Mouse (Mus musculus) CH12.LX (cell line): Measurements from ENCODE around the gene Hspa1l.

Experiments
- CTCF ChIP-seq, 2 experiments: IDR thresholded peaks in 1 of 2; conservative IDR thresholded peaks in 1 of 2; 2 replicates each; pipeline ENCODE4 v1.5.1; 2011 to 2012; ENCODE audit warnings: low read depth in 2 of 2, low read length in 2 of 2, improper control_type of control experiment in 1 of 2, inconsistent platforms in 1 of 2, mild to moderate bottlenecking in 1 of 2, moderate library complexity in 1 of 2
- GABPA ChIP-seq: IDR thresholded peaks from 2 replicates; pipeline ENCODE4 v1.6.1; 2012; ENCODE audit warnings: low read depth, low read length, improper control_type of control experiment, inconsistent platforms; ENCODE audit not compliant: insufficient replicate concordance
- IRF4 ChIP-seq: IDR thresholded peaks from 2 replicates; pipeline ENCODE4 v1.6.1; 2014; ENCODE audit warnings: low read depth, mild to moderate bottlenecking, inconsistent platforms, low read length, improper control_type of control experiment
- RAD21 ChIP-seq: IDR thresholded peaks from 2 replicates; pipeline ENCODE4 v1.6.1; 2011; ENCODE audit warnings: low read depth, mild to moderate bottlenecking, low read length, improper control_type of control experiment, moderate library complexity
- SMC3 ChIP-seq: IDR thresholded peaks from 2 replicates; pipeline ENCODE4 v1.6.1; 2011; ENCODE audit warnings: low read depth, low read length, improper control_type of control experiment

GRCm38 (mm10) chr17:35012430-35012829 lies 39.9 kb downstream of the Hspa1l start:
- TF ChIP-seq IRF4 (no peak), CTCF (conservative IDR thresholded peaks at IDR 0.05 in 1 of 2, IDR thresholded peaks at IDR 0.05 in 1 of 2; ENCODE audit: low read depth in 2 of 2, low read length in 2 of 2) (no peak), SMC3 (no peak), GABPA (no peak), RAD21 (no peak)
